Mouse (Mus musculus): ENCODE measurements around the gene Nek1.

GRCm38 (mm10) chr8:61178594-61179140 is 185.7 kb downstream of the Nek1 start:
- TF ChIP-seq CTCF (IDR thresholded peaks at IDR 0.05; ENCODE audit: control insufficient read depth, insufficient read depth, low read length) = no peak
- TF ChIP-seq POLR2A (IDR thresholded peaks at IDR 0.05; ENCODE audit: borderline replicate concordance, control insufficient read depth, low read depth, low read length) = no peak
